Mouse (Mus musculus) kidney, postnatal 10 days (tissue): ENCODE results near the gene Iqub.

Source experiments
- DNase-seq: peaks from one replicate; pipeline ENCODE4 v3.0.0; 2021; ENCODE audit warnings: mixed read lengths

Iqub gene

DNA sequence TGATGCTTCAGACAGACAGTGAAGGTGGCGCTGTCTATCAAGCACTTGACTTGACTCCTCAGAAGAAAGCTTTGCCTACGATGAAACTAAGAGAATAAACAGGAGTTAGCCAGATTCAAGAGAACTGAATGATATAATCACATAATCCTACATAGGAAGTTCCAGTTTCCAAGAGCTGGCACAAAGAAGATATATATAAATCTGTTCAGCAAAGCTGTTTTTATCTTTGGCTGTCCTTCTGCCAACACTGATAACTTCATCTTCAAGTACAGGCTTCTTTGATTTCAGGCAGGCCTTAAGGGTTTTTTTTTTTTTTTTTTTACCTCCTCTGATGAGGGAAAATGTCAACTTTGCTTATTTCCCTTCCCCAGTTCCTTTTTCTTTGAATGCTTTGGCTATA lies 44.7 kb downstream of the Iqub start:
- DNase-seq = no peak

DNA sequence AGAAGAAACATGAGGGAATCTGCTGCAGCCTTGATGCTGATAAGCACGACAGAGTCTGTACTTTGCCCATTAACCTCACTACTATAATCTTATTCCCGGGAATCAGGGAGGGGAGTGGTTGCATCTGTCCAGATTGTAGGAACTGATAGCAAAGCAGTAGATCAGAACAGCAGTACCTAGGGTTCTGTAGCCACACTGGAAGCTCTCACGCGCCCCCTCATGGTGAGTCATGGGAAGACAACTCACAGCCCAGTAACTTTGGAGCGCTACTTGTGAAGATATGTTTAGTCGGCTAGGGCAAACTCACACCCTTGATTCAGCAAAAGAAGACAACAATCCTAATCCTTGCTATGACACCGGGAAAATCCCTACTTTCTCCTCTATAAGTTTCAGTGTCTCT lies 58.8 kb downstream of the Iqub start:
- peak; percentile 83 for DNase-seq

DNA sequence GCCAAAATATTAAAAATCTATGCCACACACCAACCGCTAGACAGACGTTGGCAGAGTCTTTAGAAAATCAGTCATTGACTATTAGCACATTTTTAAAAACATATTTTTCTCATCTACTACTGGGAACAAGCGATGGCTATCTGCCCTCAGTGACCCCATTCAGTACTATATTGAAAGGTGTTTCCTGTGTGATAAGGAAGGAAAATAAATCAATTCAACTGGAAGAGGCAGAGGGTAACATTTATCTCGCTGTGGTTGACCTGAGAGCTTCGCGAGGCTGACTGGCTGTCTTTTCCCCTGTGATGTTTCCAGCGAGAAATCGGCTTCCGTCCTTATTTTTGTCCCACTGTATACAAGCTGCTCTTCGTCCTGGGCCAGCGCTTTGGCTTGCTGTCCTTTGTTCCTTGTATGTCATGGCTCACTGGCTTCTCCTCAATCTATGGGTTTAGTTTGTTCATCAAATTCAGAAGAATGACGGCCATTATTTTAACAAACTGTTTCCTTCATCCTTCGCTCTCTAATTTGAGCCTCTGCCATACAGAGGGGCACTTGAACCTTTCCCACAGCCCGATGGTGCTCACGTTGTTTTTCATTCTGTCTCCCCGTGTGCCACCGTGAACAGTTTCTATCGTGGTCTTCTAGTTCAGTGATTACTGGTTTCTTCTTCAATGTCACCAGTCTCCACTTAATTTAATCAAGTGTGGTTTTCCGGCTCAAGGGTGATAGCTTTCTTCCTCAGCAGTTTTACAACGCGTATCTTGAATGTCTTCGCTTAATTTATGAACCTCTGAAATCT lies 63.6 kb downstream of the Iqub start:
- DNase-seq = peak; percentile 31

DNA sequence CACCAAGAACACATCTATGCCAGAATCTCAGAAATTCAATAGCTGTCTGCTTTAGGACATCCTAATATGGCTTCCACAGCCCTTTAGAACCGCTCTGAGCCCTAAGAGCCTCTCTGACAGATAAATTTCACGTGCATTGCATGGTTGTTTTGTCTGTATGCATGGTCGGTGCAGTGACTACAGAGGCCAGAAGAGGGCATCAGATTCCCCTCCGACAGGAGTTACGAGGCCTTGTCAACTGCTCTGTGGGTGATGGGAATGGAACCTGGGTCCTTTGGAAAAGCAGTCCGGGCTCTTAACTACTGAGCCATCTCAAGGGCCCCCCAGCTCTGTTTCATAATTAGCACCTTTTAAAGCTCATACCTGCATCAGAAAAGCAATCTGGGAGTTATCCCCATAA lies 64.6 kb downstream of the Iqub start:
- no peak for DNase-seq

DNA sequence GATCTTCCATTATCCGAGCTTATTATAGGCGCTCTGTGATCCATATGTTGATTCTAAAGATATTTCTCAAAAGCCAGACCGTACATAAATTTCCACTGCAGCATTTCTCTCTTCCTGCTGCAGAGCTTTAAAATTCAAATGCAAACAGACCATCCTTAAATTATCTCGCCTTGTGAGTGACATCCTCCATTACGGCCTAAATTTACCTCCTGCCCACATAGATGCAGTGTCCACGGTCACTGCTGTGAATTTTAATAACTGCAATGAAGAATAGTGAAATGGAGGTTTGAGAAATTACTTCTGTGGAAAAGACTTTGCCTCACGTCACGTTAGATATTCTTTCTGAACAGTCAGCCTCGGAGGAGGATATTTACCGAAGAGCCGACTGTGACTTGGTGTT lies 98.8 kb downstream of the Iqub start:
- DNase-seq = no peak

DNA sequence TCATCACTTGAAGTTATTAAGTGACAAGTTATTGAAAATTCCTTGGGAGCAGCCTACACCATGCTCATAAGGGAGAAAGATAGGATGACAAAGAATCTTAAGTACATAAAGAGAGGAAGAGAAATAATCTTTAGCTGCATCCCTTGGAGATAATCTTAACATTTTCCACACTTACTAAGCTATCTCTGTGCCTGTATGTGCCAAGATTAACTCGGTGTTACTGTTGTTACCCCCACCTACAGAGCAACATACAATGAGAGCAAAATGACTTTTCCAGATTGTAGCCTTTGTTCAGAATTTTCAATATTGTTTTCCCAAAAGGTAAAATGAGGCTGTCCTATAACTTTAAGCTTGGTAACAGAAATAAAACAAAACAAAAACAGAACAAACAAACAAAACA lies 99.4 kb downstream of the Iqub start:
- DNase-seq = no peak

DNA sequence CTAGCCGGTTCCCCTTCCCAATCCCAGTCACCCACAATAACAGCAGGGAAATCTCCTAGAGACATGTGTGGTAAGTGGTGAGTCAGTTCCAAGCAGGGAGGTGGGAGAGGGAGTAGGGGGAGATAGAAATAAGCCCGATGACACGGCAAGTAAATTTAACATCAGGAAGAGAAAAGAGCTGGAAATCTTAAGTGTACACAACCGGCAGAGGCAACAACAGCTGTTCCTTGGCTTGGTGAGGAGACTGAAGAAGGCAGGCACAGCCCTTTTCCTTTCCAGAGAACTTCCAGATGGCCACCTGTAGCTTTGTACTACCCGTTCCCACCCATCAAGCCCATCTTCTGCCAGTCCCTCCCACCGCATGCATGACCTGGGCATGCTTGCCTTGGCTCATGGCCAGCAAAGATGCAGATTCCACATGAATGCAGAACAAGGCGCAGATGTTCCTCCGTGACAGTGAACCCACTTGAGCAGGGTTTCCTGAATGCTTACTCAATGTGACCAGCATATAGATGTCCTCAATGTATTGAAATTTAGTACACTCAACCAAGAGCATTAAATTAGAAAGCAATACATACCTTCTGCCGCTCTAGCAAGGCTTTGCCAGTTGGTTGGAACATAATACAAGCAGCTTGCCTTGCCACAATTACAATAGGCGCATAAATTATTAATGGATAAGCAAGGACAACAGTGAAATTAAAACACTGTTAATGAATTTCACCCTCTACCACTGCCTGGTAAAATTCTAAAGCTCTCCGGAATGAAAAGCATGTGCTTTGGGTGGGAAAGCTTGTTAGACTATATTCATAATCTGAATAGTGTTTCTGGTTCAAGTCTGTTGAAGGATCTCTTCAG lies 106.1 kb downstream of the Iqub start:
- no peak for DNase-seq

DNA sequence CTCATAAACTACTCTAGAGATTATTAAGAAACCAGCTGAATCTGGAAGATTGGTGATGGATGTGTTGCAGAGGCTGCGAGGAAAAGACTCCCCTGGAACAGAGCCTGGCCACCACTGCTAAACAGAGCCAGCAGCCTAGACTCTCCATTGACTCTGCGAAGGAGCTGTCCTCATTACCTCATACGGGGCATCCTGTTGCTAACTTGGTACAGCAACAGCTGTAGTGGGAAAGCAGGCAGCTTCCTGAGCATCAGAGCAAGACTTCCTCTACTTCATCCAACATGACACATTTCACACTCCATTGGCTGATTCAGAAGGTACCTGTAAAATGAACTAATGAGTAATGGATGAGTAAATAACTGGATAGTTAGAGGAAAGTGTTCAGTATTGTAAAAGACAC lies 107.1 kb downstream of the Iqub start:
- no peak for DNase-seq

DNA sequence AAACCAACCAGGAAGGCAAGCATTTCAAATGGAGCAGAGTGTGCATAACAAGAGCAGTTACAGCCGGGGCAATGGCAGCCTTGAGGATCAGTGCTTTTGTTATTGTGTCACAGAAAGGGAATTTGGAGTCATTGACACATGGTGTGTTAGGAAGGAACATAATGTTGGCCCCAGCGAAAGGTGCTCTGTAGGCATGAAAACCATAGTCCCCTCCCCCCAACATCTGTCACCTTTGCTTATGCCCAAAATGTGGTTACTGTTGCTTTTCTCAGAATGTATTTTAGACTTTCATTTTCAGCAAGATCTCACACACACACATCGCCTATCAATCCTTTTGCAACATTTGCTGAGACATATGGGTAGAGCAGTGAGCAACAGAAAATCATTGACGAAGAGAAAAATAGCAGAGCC lies 117.6 kb downstream of the Iqub start:
- no peak for DNase-seq
